Mouse (Mus musculus) left cerebral cortex, postnatal 14 days (tissue): ENCODE data around the gene Vegfd. TPM values are rescaled to one million over a fixed set of nuclear protein-coding genes. Genes with fewer than 3 reads are reported as not detected.

Source experiments
- DNase-seq, 2 experiments: peaks; one replicate each; pipeline ENCODE4 v3.0.0; 2021 to 2022; ENCODE audit warnings: low spot score in 2 of 2, mixed read lengths in 1 of 2
- intact Hi-C: fragments of 180-260 bp; cut with DNase I; formaldehyde crosslinking; loops from one replicate; pipeline ENCODE4 v1.15.1; 2025
- total RNA-seq, 2 experiments: library from RNA; stranded (reverse); gene quantifications; 2 replicates each; pipeline ENCODE4 v1.2.3; 2021

Gene Vegfd
- total RNA-seq, 2 experiments from 2014 or later: 2.4 to 2.7 TPM

DNA sequence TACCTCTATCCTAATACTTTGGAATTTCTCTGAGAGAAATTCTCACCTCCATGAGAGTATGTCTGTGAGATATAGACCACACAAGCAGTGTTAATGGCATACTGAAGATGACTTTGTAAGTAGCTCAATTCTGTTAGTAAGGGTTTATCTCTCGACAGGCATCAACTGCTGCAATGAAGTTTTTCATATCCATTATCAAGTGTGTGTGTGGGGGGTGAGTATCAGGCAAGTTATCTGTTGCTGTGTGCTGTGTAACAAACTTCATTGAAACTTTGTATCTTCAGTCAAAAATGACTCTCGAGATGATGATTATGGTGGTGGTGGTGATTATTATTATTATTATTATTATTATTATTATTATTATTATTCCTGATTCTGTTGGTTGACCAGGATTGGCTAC, 43.6 kb downstream of the Vegfd start:
- intact Hi-C loops: no loop called here
- DNase-seq: no peak

- intact Hi-C loops: no loop called here
- peak in 1 of 2 experiments; percentile 55 for DNase-seq
These were observed 44.8 kb downstream of the Vegfd start for GRCm38 (mm10) chrX:164418008-164418407.

GRCm38 (mm10) chrX:164419471-164419939, 46.3 kb downstream of the Vegfd start, which contains the start of gene Piga:
Piga (plus strand) TSS chrX:164419787.
- intact Hi-C loops: no loop called here

GRCm38 (mm10) chrX:164419955-164420354, 46.8 kb downstream of the Vegfd start:
- intact Hi-C loops: no loop called here
- DNase-seq: no peak

More at GRCm38 (mm10) chrX:164419471-164419939, 46.3 kb downstream of the Vegfd start, which contains the start of gene Piga:
- peak; percentile 92 to 95 for DNase-seq

DNA sequence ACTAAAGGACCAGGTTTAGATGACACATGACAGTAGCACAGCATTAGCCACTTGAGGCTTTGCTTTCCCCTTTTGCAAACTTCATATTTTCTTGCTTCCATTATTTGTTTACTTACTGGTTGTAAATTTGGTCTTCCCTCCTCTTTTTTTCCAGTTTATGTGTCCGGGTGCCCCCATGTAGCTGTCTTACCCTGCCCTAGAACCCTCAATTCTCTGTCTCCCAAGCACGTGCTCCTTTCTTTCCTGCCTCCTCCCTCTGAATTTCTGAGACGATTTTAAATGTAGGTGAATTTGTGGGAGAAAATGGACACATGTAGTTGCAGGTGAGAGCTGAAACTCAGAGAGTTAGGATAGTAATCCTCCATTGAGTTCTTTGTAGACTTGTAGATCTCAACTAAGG, 47.3 kb downstream of the Vegfd start:
- intact Hi-C loops: no loop called here
- DNase-seq: no peak

- no peak for DNase-seq
- intact Hi-C loops: no loop called here
These were observed 51.6 kb downstream of the Vegfd start for GRCm38 (mm10) chrX:164424821-164425220.

- DNase-seq: no peak
- intact Hi-C loops: no loop called here
These were observed 54.1 kb downstream of the Vegfd start for GRCm38 (mm10) chrX:164427295-164427694.

- no peak for DNase-seq
- intact Hi-C loops: no loop called here
These were observed 55.0 kb downstream of the Vegfd start for GRCm38 (mm10) chrX:164428224-164428623.

GRCm38 (mm10) chrX:164430621-164431020, 57.4 kb downstream of the Vegfd start:
- intact Hi-C loops: no loop called here
- DNase-seq: no peak

GRCm38 (mm10) chrX:164431133-164431532, 58.0 kb downstream of the Vegfd start:
- no peak for DNase-seq
- intact Hi-C loops: no loop called here

DNA sequence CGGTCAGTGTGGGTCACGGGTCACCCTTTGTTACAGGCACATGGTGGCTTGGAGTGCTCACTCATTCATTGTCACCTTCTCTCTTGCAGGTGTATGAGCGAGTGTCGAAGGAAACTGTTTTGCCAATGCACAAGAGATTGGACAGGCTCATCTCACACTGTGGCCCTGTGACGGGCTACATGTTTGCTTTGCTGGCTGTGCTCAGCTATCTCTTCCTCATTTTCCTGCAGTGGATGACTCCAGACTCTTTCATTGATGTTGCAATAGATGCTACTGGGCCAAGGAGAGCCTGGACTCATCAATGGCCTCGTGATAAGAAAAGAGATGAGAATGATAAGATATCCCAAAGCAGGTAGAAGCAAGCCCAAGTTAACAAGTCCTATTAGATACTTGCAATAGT, 58.4 kb downstream of the Vegfd start:
- no peak for DNase-seq
- intact Hi-C loops: no loop called here

GRCm38 (mm10) chrX:164432682-164433081, 59.5 kb downstream of the Vegfd start:
- intact Hi-C loops: no loop called here
- DNase-seq: no peak

GRCm38 (mm10) chrX:164436709-164437108, 63.5 kb downstream of the Vegfd start, which contains the start of gene Asb11:
Asb11 (plus strand) TSS chrX:164436994.
- intact Hi-C loops: no loop called here
- no peak for DNase-seq

DNA sequence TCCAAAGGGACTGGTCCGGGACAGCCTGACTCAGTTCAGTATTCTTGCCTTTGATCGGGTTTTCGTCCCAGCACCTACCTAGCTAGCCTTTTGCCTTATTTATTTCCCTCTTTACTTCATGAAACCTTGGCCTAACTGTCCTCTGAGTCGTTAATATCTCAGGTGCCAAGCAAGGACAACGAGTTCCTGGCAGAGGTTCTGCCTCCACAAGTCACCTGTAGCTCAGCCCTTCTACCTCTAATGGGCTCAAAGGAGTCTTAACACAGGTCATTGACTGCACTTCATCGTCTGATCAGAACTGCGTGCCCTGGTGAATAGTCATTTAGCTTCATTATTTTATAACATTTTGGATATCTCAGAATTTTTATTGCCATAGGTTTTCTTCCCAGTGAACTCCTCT, 66.3 kb downstream of the Vegfd start:
- DNase-seq: no peak
- intact Hi-C loops: no loop called here

- intact Hi-C loops: no loop called here
- DNase-seq: peak in 1 of 2 experiments; percentile 4
These were observed 67.0 kb downstream of the Vegfd start for GRCm38 (mm10) chrX:164440140-164440539.

DNA sequence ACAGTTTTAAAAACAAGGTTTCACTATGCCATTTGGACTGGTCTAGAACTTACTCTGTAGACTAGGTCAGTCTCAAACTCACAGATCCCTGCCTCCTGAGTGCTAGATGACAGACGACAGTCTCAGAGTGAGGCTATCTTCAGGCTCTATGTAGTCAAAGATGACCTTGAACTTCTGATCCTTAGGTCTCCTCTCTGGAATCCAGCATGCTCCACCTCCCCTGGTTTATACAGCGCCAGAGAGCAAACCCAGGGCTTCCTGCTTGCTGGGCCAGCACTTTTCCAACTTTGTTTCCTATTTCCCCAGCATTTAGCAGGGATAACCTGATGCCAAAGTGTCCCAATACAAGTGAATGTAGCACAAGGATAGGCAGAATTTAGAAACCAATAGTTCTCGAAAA, 67.5 kb downstream of the Vegfd start:
- intact Hi-C loops: no loop called here
- no peak for DNase-seq

DNA sequence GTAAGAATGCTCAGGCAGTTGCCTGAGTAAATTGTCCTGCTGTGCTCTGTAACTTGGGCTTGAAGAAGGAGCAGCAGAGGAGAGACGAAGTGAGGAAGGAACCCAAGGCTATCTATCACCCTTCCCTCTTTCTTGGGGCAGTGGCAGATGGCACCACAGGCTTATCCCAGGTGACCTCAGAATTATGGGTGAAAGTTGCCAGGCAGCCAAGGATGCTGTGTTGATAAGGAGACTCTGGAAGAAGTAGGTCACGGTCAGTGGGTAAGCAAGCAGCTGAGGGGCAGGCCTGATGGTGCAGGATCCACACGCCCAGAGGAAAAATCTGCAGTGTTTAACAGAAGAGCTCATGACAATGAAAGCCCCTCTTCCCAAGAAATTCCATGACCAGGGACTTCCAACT, 68.1 kb downstream of the Vegfd start:
- intact Hi-C loops: no loop called here

DNA sequence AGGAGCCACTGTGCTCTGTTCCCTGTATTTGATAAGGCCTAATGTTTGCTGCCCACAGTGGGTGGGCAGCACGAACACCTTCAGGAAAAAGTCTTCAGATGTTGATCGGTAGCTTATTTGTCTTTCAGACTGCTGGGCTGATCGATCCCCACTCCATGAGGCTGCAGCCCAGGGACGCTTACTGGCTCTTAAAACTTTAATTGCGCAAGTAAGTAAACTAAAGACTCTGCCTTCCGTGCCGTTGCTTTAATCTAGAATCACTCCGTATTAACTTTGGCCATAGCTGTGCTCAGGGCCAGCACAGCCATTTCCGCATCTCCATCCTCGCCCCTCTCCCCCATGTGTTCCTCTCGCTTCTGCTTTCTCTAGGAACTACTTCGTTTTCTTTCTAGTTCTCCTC, 72.4 kb downstream of the Vegfd start:
- no peak for DNase-seq
- intact Hi-C loops: no loop called here

More for the DNA sequence above, 68.1 kb downstream of the Vegfd start:
- no peak for DNase-seq

GRCm38 (mm10) chrX:164446106-164446551, 73.0 kb downstream of the Vegfd start:
- no peak for DNase-seq
- intact Hi-C loops: no loop called here

DNA sequence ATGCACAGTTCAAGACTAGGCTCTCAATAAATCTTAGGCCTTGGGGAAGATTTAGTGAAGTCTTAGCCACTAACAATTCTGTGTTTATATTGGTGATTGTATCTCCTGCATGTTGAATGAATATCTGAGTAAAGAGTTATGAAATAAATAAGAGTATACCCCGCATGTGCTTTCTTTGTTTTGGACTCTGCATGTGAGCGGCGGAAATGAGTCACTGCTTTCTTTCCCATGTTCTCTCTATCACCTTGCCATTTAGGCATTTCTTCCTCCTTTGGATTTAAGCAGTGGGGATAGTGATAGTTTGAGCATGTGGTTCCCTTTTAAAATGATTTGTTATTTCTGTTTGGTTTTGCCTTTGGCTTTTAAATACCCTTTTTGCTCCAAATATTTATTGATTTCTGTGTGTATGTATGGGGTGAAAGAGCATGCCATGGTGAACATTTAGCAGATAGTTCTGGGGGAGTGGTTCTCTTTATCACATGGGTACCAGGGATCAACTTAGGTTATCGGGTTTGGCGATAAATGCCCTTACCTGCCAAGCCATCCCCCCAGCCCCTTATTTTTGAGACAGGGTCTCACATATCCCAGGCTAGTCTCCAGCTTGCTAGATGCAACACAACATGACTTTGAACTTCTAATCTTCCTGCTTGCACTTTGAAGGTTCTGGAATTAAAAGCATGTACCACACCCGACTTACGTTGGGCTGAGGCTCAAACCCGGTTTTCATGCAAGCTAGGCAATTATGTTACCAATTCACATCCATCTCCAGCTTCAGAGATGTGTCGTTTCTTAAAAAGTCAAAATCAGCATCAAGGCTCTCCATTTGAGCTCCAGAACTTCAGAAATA, 73.9 kb downstream of the Vegfd start:
- intact Hi-C loops: no loop called here
- no peak for DNase-seq

- no peak for DNase-seq
- intact Hi-C loops: loop anchor here (2.0 kb wide), 1 partner anchor 261 kb away; no protein-coding TSS in a partner anchor
These were observed 74.5 kb downstream of the Vegfd start for GRCm38 (mm10) chrX:164447682-164448071.
